Mouse (Mus musculus): ENCODE results near the gene Zfp568.

The Zfp568 gene

GRCm38 (mm10) chr7:29983690-29984380 lies at the start of gene Zfp568:
Zfp568 (plus strand) TSS chr7:29983955.
- peak; percentile 100 for DNase-seq

- DNase-seq: no peak
Observed at GRCm38 (mm10) chr7:29938856-29939255, 44.9 kb upstream of the Zfp568 start.

GRCm38 (mm10) chr7:29941027-29941426 lies 42.7 kb upstream of the Zfp568 start:
- no peak for DNase-seq

- DNase-seq: no peak
Observed at GRCm38 (mm10) chr7:29942740-29943139, 41.0 kb upstream of the Zfp568 start.

GRCm38 (mm10) chr7:29943720-29944119 lies 40.0 kb upstream of the Zfp568 start:
- DNase-seq: no peak

- no peak for DNase-seq
Observed at GRCm38 (mm10) chr7:29944201-29944600, 39.6 kb upstream of the Zfp568 start.

GRCm38 (mm10) chr7:29953086-29953485 lies 30.7 kb upstream of the Zfp568 start:
- no peak for DNase-seq

GRCm38 (mm10) chr7:29953513-29954401 lies 30.0 kb upstream of the Zfp568 start, which contains the start of gene Zfp74:
Zfp74 (minus strand) TSS chr7:29954089.
- peak; percentile 98 for DNase-seq

- no peak for DNase-seq
Observed at GRCm38 (mm10) chr7:29954731-29955130, 29.0 kb upstream of the Zfp568 start.

GRCm38 (mm10) chr7:29956257-29956656 lies 27.5 kb upstream of the Zfp568 start:
- DNase-seq: no peak

GRCm38 (mm10) chr7:29958125-29958724 lies 25.5 kb upstream of the Zfp568 start:
- DNase-seq: no peak

- no peak for DNase-seq
Observed at GRCm38 (mm10) chr7:29959004-29959403, 24.8 kb upstream of the Zfp568 start.

- peak; percentile 75 for DNase-seq
Observed at GRCm38 (mm10) chr7:29965115-29965810, 18.5 kb upstream of the Zfp568 start.

GRCm38 (mm10) chr7:29970686-29971085 lies 13.1 kb upstream of the Zfp568 start:
- peak; percentile 53 for DNase-seq

- DNase-seq: no peak
Observed at GRCm38 (mm10) chr7:29980761-29981160, 3.0 kb upstream of the Zfp568 start.

- no peak for DNase-seq
Observed at GRCm38 (mm10) chr7:29981455-29981854, 2.3 kb upstream of the Zfp568 start.

- no peak for DNase-seq
Observed at GRCm38 (mm10) chr7:29981860-29982259, 1.9 kb upstream of the Zfp568 start.

GRCm38 (mm10) chr7:29982341-29982740 lies 1.4 kb upstream of the Zfp568 start:
- no peak for DNase-seq

GRCm38 (mm10) chr7:29982931-29983330 lies 824 bp upstream of the Zfp568 start:
- no peak for DNase-seq

- no peak for DNase-seq
Observed at GRCm38 (mm10) chr7:29983340-29983689, 440 bp upstream of the Zfp568 start.

GRCm38 (mm10) chr7:29986101-29986500 lies 2.3 kb downstream of the Zfp568 start:
- DNase-seq: no peak

- DNase-seq: no peak
Observed at GRCm38 (mm10) chr7:29987551-29987950, 3.8 kb downstream of the Zfp568 start.

- DNase-seq: peak; percentile 74
Observed at GRCm38 (mm10) chr7:29989031-29989430, 5.3 kb downstream of the Zfp568 start.
